Mouse (Mus musculus) lung, postnatal 10 days (tissue): ENCODE results near the gene R3hdm1.
"Not testable (repeated sequence)": the region's sequence is repeated elsewhere in the genome, so short reads cannot be mapped to it uniquely, and the experiment has no call there.

Experiments used
- DNase-seq: peaks from one replicate; pipeline ENCODE4 v3.0.0; 2021

The R3hdm1 gene

DNA sequence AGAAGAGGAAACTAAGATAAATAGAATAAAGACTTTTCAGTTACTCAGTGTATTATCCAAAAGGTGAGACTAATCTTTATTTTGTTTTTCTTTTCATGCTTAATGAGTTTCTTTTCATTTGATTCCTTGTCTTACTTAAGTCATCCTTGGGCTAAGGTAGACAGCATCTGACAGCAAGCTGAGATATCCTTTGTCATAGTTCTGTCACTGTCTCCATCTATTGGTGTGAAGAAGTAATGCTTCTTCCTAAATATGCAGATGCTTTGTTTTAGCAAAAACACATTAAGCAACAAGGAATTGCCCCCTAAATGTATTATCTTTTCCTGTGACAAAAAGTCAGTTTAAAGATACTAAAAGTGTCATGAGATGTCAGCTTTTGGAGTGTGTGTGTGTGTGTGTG is 37.9 kb downstream of the R3hdm1 start:
- no peak for DNase-seq

GRCm38 (mm10) chr1:128141737-128142136 is 38.6 kb downstream of the R3hdm1 start:
- no peak for DNase-seq

DNA sequence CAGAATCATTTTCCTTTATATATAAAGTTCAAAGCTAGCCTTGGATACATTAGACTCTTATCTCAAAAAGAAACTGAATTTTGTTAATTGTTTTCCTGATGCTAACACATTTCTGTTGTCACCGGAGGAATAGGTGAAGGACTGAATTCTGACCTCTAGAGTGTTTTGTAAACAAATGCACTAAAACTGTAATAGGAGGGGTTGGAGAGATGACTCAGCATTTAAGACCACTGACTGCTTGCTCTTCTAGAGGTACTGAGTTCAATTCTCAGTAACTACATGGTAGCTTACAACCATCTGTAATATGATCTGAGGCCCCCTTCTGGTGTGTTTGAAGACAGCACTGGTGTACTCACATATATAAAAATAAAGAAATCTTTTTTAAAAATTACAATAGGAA is 63.9 kb downstream of the R3hdm1 start:
- DNase-seq, result no peak

- DNase-seq, result no peak
Observed at GRCm38 (mm10) chr1:128170104-128170503, 67.0 kb downstream of the R3hdm1 start.

DNA sequence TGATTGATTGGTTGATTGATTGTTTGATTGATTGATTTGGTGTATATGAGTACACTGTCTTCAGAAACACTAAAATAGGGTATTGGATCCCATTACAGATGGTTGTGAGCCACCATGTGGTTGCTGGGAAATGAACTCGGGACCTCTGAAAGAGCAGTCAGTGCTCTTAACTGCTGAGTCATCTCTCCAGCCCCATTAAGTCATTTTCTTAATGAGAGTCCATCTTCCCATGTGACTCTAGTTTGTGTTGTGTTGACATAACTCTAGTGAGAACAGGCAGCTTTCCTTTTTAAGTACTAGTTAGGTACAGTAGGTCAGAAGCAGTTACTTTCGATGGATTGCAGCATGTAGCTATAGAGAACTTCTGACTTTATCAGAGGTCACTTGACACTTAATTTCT is 88.3 kb downstream of the R3hdm1 start:
- no peak for DNase-seq

- DNase-seq, result no peak
Observed at GRCm38 (mm10) chr1:128192369-128192768, 89.3 kb downstream of the R3hdm1 start.

- DNase-seq, result no peak
Observed at GRCm38 (mm10) chr1:128194011-128194410, 90.9 kb downstream of the R3hdm1 start.

DNA sequence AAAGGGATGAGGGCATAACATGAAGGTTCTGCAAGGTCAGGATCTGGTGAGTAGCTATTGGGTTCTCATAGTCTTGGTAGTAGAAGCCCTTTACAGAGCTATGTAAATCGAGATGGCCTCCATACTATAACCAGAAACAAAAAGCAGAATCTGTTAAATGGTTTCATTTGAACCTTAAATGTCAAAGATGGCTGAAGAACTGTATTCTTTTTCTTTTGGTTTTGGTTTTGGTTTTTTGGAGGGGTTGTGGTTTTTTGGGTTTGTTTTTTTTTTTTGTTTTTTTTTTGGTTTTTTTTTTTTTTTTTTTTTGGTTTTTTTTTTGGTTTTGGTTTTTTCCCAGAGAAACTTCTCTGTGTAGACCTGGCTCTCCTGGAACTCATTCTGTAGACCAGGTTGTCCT is 94.3 kb downstream of the R3hdm1 start:
- DNase-seq, result no peak

DNA sequence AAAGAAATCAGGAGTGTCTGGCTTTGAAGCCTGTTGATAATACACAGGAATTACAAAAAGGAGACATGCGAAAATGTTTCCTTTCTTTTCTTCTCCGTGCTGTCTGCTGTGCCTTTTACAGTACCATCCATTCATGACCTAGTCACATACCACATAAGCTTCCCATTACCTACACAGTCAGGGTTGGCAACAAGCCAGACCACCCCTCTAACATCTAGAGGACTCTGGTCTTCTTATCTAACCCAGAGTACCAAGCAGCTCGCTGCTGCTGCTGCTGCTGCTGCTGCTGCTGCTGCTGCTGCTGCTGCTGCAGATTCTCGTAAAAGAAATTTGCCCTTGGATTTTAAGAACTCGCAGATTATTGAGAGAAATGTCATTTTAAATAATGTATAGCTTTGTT is 110.2 kb downstream of the R3hdm1 start:
- DNase-seq, result no peak

DNA sequence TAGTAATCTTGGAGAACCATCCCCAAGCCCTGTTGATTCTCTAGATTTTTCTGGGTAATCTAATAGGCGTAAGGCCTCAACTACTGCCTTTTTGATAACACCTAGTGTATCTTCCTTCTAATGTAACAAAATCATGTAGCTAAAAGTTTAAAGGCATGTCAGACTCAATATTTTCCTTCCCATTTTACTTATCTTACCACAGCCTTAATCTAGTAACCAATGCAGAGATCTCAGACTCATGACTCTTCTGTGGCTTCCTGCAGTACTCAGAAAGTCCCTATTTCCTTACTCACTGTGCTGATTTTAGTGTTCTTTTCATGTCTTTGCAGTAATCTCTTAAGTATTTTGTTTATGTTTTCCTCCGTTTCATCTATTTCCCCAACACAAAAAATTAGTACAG is 118.8 kb downstream of the R3hdm1 start:
- DNase-seq, result no peak

DNA sequence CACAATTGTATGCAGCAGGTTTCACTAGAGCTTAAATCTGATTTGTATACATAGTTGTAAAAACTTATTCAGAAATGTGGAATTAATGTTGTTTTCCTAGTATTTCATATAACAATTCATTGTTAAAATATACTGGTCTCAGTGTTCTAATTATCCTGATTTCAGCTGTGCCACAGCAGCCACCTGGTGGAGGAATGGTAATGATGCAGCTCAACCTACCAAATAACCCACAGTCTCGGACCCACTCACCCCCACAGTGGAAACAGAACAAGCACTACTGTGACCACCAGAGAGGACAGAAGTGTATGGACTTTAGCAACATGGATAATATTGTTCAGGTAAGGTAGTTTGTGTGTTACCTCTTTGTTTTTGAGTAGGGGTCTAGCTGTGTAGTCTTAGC is 120.2 kb downstream of the R3hdm1 start:
- DNase-seq, result no peak

- no peak for DNase-seq
Observed at GRCm38 (mm10) chr1:128235181-128235580, 132.1 kb downstream of the R3hdm1 start.

GRCm38 (mm10) chr1:128243627-128243995 is 140.5 kb downstream of the R3hdm1 start, which contains the start of gene Ubxn4:
Ubxn4 (plus strand) TSS chr1:128243964.
- no peak for DNase-seq

DNA sequence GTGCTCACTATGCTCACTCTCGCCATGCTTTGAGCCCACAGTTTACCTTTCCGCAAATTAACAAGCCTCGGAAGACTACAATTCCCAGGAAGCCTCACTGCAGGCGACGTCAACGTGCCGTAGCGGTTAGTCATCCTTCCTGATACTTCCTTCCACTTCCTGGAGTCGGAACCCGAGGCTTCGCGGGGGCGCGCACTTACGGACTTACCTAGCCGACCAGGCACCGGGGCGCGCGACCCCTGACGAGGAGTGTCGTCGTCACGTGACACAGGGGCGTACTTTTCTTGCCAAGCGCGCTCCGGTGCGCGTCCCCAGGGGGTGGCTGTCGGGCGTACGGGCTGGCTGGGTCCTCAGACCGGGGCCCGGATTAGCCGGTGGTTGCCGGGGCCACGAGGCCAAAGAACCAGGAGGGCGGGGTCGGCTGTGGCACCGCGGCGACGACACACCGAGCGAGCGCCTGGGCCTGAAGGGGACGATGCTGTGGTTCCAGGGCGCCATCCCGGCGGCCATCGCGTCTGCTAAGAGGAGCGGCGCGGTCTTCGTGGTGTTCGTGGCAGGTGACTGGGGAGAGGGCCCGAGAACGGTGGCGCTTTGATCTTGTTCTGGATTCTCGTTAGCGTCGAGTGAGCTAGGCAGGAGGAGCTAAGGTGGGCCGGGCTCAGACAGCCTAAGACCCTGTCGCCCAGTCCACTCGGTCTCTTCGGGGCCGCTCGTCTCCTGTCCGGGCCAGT is 141.1 kb downstream of the R3hdm1 start:
- DNase-seq, result peak; percentile 97

- peak; percentile 46 for DNase-seq
Observed at GRCm38 (mm10) chr1:128244727-128245355, 141.7 kb downstream of the R3hdm1 start.

- not testable (repeated sequence) for DNase-seq
Observed at GRCm38 (mm10) chr1:128267061-128267460, 164.0 kb downstream of the R3hdm1 start.

DNA sequence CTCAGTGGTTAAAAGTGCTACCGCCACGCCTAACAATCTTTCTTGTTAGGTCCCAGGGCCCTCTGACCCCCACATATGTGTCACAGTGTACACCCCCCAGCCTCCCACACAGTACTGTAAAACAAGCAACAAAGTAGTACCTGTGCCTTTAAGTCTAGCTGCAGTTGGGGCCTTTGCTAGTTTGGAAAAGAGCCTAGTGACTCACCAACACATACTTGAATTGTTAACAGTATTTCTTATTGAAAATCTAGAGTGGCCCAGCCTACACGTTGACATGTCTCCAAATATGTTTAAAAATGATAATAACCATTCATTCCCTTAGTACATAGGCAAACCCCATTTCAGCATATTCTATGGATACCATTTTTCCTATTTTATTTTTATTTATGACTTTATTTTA is 167.6 kb downstream of the R3hdm1 start:
- DNase-seq, result no peak

GRCm38 (mm10) chr1:128275908-128276307 is 172.8 kb downstream of the R3hdm1 start:
- no peak for DNase-seq

GRCm38 (mm10) chr1:128278563-128278962 is 175.5 kb downstream of the R3hdm1 start:
- DNase-seq, result no peak

GRCm38 (mm10) chr1:128281753-128282152 is 178.7 kb downstream of the R3hdm1 start:
- no peak for DNase-seq

GRCm38 (mm10) chr1:128282924-128283323 is 179.8 kb downstream of the R3hdm1 start:
- no peak for DNase-seq

- DNase-seq, result no peak
Observed at GRCm38 (mm10) chr1:128284157-128284690, 181.1 kb downstream of the R3hdm1 start.

GRCm38 (mm10) chr1:128285136-128285535 is 182.0 kb downstream of the R3hdm1 start:
- DNase-seq, result no peak
